Mouse (Mus musculus) lung, postnatal 14 days (tissue): ENCODE results near the gene Cabin1.
"Not testable (repeated sequence)": the region's sequence is repeated elsewhere in the genome, so short reads cannot be mapped to it uniquely, and the experiment has no call there.

Experiments used
- DNase-seq: peaks from one replicate; pipeline ENCODE4 v3.0.0; 2021

Gene Cabin1

GRCm38 (mm10) chr10:75763682-75764518 lies at the start of gene Cabin1:
Gene Cabin1, minus strand, starts transcription at chr10:75764341.
- peak; percentile 98 for DNase-seq

- DNase-seq = no peak
These were observed 40.1 kb upstream of the Cabin1 start for GRCm38 (mm10) chr10:75804217-75804616.

- peak; percentile 69 for DNase-seq
These were observed 34.1 kb upstream of the Cabin1 start, which contains the start of gene Gstt1 for GRCm38 (mm10) chr10:75798176-75798696. Gene Gstt1, minus strand, starts transcription at chr10:75798584.

GRCm38 (mm10) chr10:75797619-75798175 lies 33.6 kb upstream of the Cabin1 start:
- DNase-seq = peak; percentile 61

GRCm38 (mm10) chr10:75796731-75797516 lies 32.8 kb upstream of the Cabin1 start:
- DNase-seq = peak; percentile 41

GRCm38 (mm10) chr10:75794880-75795279 lies 30.7 kb upstream of the Cabin1 start:
- DNase-seq = peak; percentile 40

- no peak for DNase-seq
These were observed 26.6 kb upstream of the Cabin1 start for GRCm38 (mm10) chr10:75790773-75791172.

- no peak for DNase-seq
These were observed 25.7 kb upstream of the Cabin1 start for GRCm38 (mm10) chr10:75789841-75790240.

GRCm38 (mm10) chr10:75789081-75789735 lies 25.1 kb upstream of the Cabin1 start:
- DNase-seq = no peak

GRCm38 (mm10) chr10:75788277-75788676 lies 24.1 kb upstream of the Cabin1 start:
- no peak for DNase-seq

- no peak for DNase-seq
These were observed 21.3 kb upstream of the Cabin1 start for GRCm38 (mm10) chr10:75785442-75785841.

- DNase-seq = peak; percentile 68
These were observed 16.8 kb upstream of the Cabin1 start, which contains the start of the genes Gm20441 and Gstt3 for GRCm38 (mm10) chr10:75780769-75781578. Gene Gm20441, minus strand, starts transcription at chr10:75780954. Gene Gstt3, minus strand, starts transcription at chr10:75781414.

GRCm38 (mm10) chr10:75779206-75780174 lies 15.3 kb upstream of the Cabin1 start:
- no peak for DNase-seq

- no peak for DNase-seq
These were observed 13.7 kb upstream of the Cabin1 start for GRCm38 (mm10) chr10:75777885-75778284.

GRCm38 (mm10) chr10:75776562-75776961 lies 12.4 kb upstream of the Cabin1 start:
- DNase-seq = no peak

- DNase-seq = no peak
These were observed 10.4 kb upstream of the Cabin1 start for GRCm38 (mm10) chr10:75774587-75774986.

- no peak for DNase-seq
These were observed 10.0 kb upstream of the Cabin1 start for GRCm38 (mm10) chr10:75774102-75774501.

GRCm38 (mm10) chr10:75772795-75773664 lies 8.9 kb upstream of the Cabin1 start, which contains the start of gene Ddt:
Gene Ddt, minus strand, starts transcription at chr10:75773414.
- peak; percentile 85 for DNase-seq

- DNase-seq = not testable (repeated sequence)
These were observed 3.6 kb upstream of the Cabin1 start for GRCm38 (mm10) chr10:75767756-75768155.
